Mouse (Mus musculus) liver, embryonic 14 days (tissue): ENCODE results near the gene Thsd7b. TPM values are rescaled to one million over a fixed set of nuclear protein-coding genes. Genes with fewer than 3 reads are reported as not detected.

Source experiments
- polyA plus RNA-seq: library from polyadenylated mRNA; depleted of rRNA; stranded (reverse); fragments of >200 nt; gene quantifications from 2 replicates; pipeline ENCODE4 v1.2.3, GENCODE M21; 2012; rRNA removed

The Thsd7b gene
- polyA plus RNA-seq = 0.06 and 0.09 TPM in 2 replicates

DNA sequence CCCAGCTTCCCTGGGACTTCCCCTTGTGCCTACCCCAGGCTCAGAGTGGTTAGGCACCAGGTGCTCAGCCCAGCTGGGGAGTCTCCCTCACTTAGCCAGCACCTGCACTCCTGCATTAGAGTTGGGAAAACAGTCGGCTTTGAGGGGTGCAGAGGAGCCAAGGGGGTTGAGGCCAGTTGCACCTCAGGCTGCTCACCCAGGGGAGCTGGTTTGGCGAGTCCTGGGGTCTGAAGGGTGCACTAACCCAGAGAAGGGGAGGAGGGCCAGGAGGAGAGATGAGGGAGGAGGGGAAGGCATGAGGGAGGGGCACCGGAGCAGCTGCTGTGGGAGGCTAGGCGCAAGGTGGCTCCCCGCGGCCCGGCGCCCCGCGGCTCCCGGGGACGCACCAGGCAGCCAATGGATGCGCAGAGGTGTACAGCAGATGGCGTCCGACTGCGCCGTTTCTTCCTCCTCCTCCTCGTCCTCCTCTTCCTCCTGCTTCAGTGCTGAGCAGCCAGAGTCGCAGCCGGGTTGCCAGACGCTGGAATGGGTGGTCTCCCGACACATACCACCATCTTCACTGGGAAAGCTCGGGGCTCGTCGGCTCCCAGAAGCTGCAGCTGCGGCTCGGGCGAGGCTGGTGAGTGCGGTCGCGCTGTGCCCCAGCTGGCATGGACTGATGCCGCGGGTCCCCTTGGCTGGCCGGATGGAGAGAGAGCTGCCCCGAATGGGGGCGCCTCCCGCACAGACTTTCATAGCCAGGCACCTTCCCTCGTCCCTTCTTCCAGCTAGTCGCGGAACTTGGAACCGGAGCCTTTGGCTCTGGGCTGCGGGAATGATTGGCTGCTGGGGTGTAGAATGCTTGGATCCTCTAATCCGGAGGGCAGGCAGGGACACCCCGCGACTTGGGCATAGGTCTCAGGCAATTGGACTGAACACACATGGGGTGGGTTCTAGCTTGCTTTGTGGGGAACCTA lies at the start of gene Thsd7b:
TSS of gene Thsd7b (plus strand) at position 321 of the 956 bp plus-strand sequence.

